Mouse (Mus musculus) bone marrow, adult 2 months (tissue): ENCODE measurements around the gene Galnt17. TPM values are rescaled to one million over a fixed set of nuclear protein-coding genes. Genes with fewer than 3 reads are reported as not detected.

Experiments used
- H3K27ac ChIP-seq: fragments of 200-500 bp; 2 replicates; pipeline ENCODE4 v1.5.1; 2012; ENCODE audit warnings: low read depth, mild to moderate bottlenecking, control low read depth, inconsistent platforms, low read length; ENCODE audit not compliant: control insufficient read depth, poor library complexity, insufficient read depth
- H3K4me1 ChIP-seq: fragments of 200-500 bp; 2 replicates; pipeline ENCODE4 v1.6.1; 2011; ENCODE audit warnings: low read length; ENCODE audit not compliant: control insufficient read depth, insufficient read depth
- H3K4me3 ChIP-seq: fragments of 200-500 bp; replicated peaks from 2 replicates; pipeline ENCODE3; 2011; ENCODE audit warnings: mild to moderate bottlenecking, low read depth, low read length, control low read depth; ENCODE audit not compliant: control insufficient read depth
- CTCF ChIP-seq: fragments of 200-500 bp; IDR thresholded peaks from 2 replicates; pipeline ENCODE4 v1.5.1; 2011; ENCODE audit warnings: low read length, control low read depth; ENCODE audit not compliant: control insufficient read depth, insufficient read depth
- POLR2A ChIP-seq: fragments of 200-500 bp; IDR thresholded peaks from 2 replicates; pipeline ENCODE4 v1.6.1; 2011; ENCODE audit warnings: low read depth, mild to moderate bottlenecking, control low read depth, low read length, borderline replicate concordance; ENCODE audit not compliant: control insufficient read depth
- WGBS: fragments of 180-500 bp; shearing (Covaris S2); methylation state at CpG from one replicate; pipeline ENCODE4 v1.1.7; 2018; 5-methylcytosine and 5-hydroxymethylcytosine counted together
- polyA plus RNA-seq: library from polyadenylated mRNA; stranded (reverse); fragments of >200 nt; gene quantifications from 2 replicates; pipeline ENCODE4 v1.2.4, GENCODE M21; 2011; ENCODE audit warnings: low replicate concordance; ENCODE audit not compliant: missing spikeins, insufficient read depth, insufficient read length

Galnt17 gene
- polyA plus RNA-seq, 1 experiment = 1.5 TPM

GRCm38 (mm10) chr5:131022396-131022993 is 285.8 kb downstream of the Galnt17 start:
- Histone ChIP-seq H3K27ac (no peak overlapping the region), H3K4me3 (no peak overlapping the region), H3K4me1 (no peaks in the 10 kb centered on the region)
- TF ChIP-seq CTCF = no peak
- TF ChIP-seq POLR2A = no peak
- WGBS = 87% methylated on average over 18 of the region's 18 CpGs

DNA sequence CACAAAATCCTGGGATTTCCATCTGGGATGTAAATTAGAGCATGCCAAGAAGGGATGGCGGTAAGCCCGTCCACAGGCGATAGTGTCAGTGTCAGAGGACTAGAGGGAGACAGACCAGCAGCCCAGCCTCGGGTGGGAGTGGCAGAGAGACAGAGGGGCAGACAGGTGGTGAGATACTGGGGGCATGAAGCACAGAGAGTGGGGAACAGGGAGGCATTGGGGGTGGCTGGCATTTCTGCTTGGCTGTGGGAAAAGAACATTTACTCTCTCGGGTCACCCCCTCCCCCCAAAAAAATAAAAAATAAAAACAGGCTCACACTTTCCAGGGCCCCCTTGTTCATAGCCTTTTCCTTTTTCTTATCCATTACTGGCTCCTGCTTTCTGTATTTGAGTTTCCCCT is 287.4 kb downstream of the Galnt17 start:
- Histone ChIP-seq H3K4me1 (no peaks in the 10 kb centered on the region), H3K27ac (no peak overlapping the region; the same call in 1 of the 2 replicates), H3K4me3 (no peak overlapping the region)
- no peak for TF ChIP-seq CTCF
- TF ChIP-seq POLR2A = no peak
- WGBS = 76% methylated on average over 5 of the region's 5 CpGs

- WGBS = 67% methylated on average over 9 of the region's 9 CpGs
- no peak overlapping the region for H3K4me3 ChIP-seq
- no peaks in the 10 kb centered on the region for H3K4me1 ChIP-seq
- TF ChIP-seq POLR2A (no peak), CTCF (no peak)
- H3K27ac ChIP-seq = no peak overlapping the region
Observed at GRCm38 (mm10) chr5:131019346-131019965, 288.8 kb downstream of the Galnt17 start.

- Histone ChIP-seq H3K27ac (no peak overlapping the region), H3K4me1 (no peaks in the 10 kb centered on the region), H3K4me3 (no peak overlapping the region)
- TF ChIP-seq POLR2A = no peak
- no peak for TF ChIP-seq CTCF
- 65% methylated on average over 4 of the region's 4 CpGs for WGBS
Observed at GRCm38 (mm10) chr5:131016066-131016465, 292.2 kb downstream of the Galnt17 start.

GRCm38 (mm10) chr5:131015341-131015740 is 293.0 kb downstream of the Galnt17 start:
- 66% methylated on average over 9 of the region's 9 CpGs for WGBS
- TF ChIP-seq POLR2A = no peak
- no peak for TF ChIP-seq CTCF
- Histone ChIP-seq H3K27ac (no peak overlapping the region), H3K4me3 (no peak overlapping the region), H3K4me1 (no peaks in the 10 kb centered on the region)

DNA sequence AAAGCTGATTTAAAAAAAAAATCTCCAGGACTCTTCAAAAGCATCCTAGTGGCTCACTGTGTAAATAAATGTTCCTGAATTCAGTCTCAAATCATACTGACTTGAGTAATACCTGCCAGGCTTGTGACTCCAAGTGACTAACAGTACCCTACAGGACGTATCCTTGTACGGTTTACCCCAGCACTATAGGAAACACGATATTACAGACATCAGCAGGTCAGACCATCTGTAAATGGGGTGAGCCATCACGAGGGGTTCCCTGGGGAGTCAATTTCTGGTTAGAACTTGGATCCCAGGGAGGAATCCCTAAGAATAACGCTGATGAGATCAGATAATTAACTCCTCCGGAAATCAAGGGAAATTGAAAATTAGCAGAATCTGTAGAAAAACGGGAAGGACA is 294.5 kb downstream of the Galnt17 start:
- WGBS = 72% methylated on average over 7 of the region's 7 CpGs
- Histone ChIP-seq H3K4me3 (no peak overlapping the region), H3K4me1 (no peaks in the 10 kb centered on the region), H3K27ac (no peak overlapping the region)
- no peak for TF ChIP-seq POLR2A
- TF ChIP-seq CTCF = no peak

GRCm38 (mm10) chr5:131013101-131013500 is 295.2 kb downstream of the Galnt17 start:
- Histone ChIP-seq H3K4me1 (no peaks in the 10 kb centered on the region), H3K4me3 (no peak overlapping the region), H3K27ac (no peak overlapping the region)
- TF ChIP-seq POLR2A (no peak), CTCF (no peak)
- WGBS = 72% methylated on average over 3 of the region's 3 CpGs

- Histone ChIP-seq H3K4me3 (no peak overlapping the region), H3K4me1 (no peaks in the 10 kb centered on the region), H3K27ac (no peak overlapping the region)
- TF ChIP-seq POLR2A (no peak), CTCF (peak; percentile 19; the same call in 1 of the 2 replicates)
- 49% methylated on average over 6 of the region's 6 CpGs for WGBS
Observed at GRCm38 (mm10) chr5:131009510-131009909, 298.8 kb downstream of the Galnt17 start.

DNA sequence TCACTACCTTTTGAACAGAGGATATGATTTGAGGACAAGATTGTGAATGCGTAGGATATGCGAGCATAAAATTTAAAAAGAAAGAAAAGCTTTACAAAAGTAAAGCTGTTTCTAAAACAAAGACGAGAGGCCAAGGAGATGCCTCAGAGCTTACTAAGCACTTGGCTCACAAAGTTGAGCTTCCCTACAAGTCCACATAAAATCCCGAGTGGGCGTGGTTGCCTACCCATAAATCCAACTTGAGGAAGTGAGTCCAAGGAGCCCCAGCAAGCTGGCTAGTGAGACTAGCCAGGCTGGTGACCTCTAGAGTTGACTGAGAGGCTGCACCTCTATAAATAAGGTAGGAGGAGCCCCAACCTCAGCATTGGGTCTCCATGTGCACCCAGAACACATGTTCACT is 299.8 kb downstream of the Galnt17 start:
- WGBS = 79% methylated on average over 5 of the region's 5 CpGs
- TF ChIP-seq CTCF (no peak), POLR2A (no peak)
- no peak overlapping the region for H3K27ac ChIP-seq

More for the DNA sequence above, 299.8 kb downstream of the Galnt17 start:
- Histone ChIP-seq H3K4me3 (no peak overlapping the region), H3K4me1 (no peaks in the 10 kb centered on the region)
